Mouse (Mus musculus) layer of hippocampus, postnatal 36 days (tissue): ENCODE measurements around the gene Myh7. TPM values are rescaled to one million over a fixed set of nuclear protein-coding genes. Genes with fewer than 3 reads are reported as not detected.
"Not testable (repeated sequence)": the region's sequence is repeated elsewhere in the genome, so short reads cannot be mapped to it uniquely, and the experiment has no call there.

Source experiments
- DNase-seq, 2 experiments: peaks; one replicate each; pipeline ENCODE4 v3.0.0; 2022
- total RNA-seq, 2 experiments: library from RNA; stranded (reverse); gene quantifications; 2 replicates each; pipeline ENCODE4 v1.2.3; 2021

Gene Myh7
- total RNA-seq, 2 experiments from 2014 or later: 7.9 to 9.2 TPM

DNA sequence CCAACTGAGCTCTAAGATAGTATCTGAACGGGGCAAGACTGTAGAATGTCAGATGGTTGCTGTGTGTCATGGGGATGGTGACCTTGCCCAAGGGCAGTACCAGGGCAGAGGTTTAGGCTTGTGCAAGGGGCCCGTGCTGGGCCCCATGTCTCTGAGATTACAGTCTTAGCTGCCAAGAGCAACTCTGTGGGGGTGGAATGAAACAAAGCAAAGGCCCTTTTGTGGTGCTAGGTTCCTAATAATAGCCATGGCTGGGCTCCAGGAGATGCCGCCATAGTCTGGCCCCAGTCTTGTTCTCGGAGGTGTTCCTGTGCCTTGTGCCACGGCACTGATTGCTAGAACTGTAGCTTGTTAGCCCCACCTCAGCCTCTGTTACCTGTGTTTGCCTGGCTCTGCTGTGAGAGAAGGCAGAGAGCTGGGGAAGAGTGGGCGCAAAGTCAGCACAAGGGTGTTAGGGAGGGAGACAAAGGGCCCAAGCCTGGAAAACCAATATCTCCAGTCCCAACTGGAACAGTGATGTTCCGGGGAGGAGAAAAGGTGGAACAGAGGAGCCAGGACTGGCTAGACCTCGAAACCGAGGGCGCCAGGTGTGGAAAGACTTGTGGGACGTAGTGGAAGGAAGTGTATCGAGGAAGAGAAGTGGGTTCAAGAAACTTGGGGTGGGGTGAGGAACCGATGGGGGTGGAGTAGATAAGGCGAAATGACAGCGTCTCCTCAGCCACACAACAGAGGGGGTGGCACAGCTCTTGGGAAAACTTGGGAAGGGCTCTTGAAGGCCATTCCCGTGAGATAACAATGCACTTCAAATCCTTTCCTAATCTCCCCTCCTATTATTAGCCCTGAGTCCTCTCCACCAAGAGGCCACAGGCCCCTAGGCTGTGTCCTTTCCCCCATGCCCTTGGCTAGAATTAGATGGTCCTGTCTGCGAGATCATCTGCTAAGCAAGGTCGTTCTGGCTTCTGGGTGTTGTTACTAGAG, 9.7 kb upstream of the Myh7 start:
- DNase-seq: no peak

DNA sequence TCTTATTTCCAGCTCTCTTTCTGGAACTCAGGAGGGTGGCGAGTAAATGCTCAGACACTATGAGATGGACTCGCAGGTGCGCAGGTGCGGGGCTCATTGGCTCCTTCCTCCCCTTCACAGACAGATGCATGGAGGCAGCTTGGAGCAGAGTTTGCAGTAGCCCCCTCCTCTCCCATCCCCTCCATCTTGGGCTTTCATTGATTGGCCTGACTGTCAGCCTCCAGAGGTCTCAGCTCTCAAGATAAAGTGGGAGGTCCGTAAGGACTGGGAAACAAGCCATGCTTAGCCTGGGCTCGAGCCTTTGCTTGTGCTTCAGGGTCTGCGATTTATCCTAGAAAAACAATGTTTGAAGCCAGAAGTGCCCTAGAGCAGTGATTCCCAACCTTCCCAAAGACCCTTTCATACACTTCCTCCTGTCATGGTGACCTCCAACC, 8.3 kb upstream of the Myh7 start:
- no peak for DNase-seq

DNA sequence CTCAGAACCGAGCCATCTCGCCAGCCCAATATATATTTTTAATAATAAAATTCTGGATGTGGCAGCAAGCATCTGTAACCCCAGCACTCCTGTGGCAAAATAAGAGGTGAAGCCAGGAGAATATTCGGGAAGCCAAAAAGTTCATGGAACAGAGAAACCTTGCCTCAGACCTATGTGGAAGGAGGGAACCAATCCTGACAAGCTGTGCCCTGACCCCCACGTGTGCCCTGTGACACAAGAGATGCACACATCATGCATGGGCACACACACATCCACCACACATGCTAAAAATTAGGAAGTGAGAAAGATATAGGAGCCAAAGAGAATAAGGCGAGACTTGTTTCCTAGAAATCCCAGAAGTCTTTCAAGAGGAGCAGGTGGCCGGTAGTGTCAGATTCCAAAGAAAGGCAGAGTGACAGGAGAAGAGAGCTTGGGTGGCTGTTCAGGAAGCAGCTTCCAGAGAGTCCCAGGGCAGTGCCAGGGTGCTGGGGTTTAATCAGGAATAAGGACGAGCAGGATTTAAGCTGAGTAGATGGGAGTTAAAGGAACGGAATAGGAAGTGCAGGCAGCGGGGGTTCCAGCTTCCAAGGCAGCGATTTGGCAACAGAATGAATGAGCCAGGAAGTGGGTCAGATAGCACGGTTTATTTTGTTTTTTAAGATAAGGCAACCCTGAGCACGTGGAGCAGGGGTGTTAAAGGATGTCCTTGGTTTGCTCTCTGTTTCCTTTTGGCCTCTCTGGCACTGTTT, 7.7 kb upstream of the Myh7 start:
- no peak for DNase-seq

DNA sequence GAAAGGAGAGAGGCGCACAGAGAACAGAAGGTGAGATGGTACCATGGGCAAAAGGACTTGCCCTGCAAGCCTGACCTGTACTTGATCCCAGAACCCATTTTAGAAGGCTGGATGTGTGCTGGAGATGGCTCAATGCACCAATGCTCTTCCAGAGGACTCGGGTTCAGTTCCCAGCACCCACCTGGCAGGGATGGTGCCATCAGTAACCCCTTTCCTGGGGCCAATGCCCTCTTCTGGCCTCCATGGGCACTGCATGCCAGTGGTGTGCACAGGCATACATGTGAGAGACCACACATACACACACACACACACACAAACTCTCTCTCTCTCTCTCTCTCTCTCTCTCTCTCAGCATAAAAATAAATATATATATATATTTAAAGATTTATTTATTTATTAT, 7.0 kb upstream of the Myh7 start:
- no peak for DNase-seq

DNA sequence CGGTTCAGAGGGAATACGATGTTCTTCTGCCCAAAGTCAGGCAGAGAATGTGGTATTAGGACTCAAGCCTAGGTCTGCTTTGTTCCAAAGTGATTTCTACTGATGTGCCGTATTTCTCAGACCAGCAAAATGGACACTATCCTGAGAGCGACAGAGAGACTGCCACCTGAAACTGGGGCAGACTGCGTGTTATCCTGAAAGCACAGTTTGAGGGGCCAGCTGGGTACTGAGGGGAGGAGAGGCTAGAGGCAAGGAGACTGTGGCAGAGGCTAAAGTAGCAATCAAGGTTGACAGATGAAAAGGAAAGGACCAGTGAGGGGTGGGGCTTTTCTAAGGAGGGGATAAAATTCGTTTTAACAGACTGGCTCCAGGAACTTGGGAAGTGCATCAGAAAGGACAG, 6.4 kb upstream of the Myh7 start:
- no peak for DNase-seq

DNA sequence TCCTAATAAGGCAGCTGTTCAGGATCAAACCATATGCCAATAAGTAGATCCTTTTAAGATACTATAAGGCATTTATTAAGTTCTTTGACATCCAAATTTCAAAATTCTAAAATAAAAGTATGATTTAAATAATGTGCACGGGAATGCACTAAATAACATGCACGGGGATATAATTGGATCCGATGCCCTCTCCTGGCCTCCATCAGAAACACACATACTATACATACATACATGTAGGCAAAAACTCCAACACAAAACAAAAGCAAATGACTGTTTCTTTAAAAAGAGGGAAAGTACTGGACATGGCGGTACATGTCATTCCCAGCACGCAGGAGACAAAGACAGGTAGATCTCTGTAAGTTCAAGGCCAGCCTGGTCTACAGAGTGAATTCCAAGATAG, 5.4 kb upstream of the Myh7 start:
- DNase-seq: not testable (repeated sequence)

DNA sequence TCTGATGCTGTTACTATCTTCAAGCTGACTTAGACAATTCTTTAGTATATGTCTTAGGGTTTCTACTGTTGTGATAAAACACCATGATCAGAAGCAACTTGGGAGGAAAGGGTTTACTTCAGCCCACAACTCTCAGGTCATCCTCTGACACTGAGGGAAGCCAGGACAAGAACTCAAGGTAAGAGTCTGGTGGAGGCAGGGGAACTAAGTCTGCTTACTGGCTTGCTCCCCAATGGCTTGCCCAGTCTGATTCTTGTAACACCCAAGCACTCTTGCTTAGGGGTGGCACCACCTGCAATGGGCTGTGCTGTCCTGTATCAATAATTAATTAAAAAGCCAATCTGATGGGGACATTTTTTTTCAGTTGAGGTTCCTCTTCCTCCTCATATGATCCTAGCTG, 4.3 kb upstream of the Myh7 start:
- DNase-seq: no peak

DNA sequence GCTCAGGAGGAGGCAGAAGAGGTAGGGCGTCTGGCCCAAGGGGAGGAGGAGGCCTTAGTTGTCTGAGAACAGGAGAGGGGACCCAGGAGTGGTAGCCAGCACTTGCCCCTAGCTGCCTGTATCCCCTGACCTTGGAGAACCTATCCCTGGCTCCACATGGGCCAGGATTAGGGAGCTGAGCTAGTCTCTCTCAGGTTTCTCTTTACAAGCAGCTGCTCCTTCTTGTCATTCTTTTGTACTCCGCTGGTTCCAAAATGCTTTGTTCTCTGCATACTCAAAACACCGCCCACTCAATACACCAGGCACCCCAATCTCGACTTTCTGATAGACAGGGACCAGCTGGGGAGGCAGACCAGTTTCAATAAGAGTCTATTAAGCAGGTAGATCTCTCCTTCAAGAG, 2.9 kb upstream of the Myh7 start:
- no peak for DNase-seq

DNA sequence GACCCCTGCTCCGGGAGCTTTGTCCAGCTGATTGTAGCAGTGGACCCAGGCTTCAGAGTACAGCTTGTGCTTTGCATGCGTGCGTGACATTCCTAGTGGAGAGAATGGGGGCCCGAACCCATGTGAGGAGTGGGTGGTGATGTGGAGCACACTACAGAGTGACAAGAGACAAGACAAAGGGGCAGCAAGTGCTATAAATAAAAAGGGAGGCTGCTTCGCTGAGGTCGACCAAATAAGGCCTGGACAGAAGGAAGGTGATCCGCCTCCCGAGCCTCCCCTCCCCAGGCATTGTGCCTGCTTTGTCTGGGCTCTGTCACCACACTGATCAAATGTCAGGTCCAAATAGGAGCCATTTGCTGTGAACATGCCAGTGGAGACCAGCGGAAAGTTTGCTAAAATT, 2.4 kb upstream of the Myh7 start:
- DNase-seq: no peak

DNA sequence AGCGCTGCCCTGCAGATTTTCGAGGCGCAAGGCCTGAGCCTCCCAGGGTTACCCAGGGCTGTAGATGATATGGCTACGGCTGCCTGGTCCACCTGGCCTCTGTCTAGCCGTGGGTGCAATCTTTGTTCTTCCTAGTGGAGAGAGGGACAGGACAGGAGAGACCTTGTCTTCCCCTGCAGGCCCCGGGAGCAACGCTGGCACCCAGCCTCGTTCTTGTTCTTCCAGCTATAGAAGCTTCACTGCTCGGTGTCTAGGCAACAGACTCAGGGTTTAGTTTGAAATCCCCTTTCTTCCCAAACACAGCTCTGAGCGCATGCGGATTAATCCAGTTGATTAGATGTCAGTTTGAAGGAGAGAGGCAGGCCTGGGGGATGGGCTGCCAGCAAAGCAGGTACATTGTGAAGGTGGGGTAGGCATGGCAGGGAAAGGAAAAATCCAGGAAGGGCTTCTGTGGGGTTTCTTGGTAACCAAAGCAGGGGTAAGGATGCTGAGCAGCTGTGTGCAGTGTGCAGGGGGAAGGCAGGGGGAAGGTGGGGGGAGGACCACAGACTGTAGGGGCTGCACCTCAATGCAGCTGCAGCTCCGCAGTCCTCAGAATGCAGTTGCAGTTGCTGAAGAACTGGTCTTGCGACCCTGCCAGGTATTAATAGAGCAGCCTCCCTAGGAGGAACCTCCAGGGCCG, 1.2 kb upstream of the Myh7 start:
- DNase-seq: peak; percentile 54 to 58

DNA sequence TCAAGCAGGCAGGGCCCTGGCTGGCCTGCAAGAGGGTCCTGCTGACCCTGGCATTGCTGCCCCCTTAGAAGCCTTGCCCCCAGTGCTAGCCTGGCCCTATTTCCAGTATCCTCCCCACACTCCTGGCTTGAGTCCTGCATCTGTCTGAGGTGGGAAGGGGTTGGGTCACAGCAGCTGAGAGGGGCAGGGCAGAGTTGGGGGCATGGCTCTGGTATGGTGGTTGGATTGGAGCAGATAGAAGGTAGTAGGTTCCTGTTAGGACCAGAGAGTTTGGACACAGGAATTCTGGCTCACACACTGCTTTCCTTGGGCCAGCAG, 402 bp upstream of the Myh7 start:
- no peak for DNase-seq

DNA sequence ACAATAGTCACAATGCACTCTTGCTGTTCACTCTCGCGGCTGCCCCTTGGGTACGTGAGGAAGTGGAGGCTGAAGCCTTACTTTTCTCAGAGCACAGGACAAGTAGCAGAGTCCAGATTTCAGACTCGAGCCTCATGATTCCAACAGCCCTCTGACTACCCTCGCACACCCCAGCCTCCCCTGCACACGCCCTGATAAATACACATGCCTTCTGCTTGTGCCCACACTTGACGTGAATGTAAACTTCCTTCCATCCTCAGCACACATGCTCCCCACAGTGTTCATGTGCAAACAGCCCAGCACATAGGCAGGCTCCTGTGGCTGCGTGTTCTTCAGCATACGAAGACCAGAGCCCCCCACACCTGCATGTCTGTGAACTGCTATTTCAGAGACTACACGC, 790 bp downstream of the Myh7 start:
- DNase-seq: no peak

DNA sequence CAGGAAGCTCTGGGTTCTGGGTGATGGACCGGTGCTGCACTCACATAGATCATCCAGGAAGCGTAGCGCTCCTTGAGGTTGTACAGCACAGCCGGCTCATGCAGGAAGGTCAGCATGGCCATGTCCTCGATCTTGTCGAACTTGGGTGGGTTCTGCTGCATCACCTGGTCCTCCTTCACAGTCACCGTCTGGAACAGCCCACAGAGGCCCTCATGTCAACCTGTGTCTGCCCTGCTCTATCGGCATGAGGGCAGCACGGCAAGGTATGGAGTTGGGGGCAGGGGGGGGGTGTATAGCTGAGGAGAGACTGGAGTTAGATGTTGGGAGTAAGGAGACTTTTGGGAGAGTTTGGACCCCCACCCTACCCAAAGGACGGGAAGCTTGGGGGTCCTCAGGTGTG, 2.2 kb downstream of the Myh7 start:
- no peak for DNase-seq

DNA sequence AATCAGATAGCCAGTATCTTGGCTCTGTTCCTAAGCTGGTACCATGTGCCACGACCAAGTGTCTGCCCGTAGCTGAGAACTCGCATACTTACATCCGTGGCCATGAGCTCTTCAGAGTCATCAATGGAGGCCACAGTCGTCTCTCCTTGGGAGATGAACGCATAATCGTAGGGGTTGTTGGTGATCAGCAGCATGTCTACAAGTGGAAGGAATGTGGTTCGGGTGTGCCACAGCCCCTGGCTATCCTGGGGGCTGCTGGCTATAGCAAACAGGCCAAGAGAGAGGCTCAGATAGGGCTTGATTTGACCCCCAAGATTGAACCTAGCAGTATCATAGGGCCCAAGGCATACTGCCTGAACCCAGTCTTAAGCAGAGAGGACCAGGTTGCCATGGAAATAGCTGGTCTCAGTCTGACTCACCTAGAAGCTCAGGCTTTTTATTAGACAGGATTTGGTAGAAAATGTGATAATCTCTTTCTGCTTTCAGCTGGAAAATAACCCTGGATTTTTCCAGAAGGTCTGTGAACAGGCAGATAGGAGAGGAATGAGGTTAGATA, 4.5 kb downstream of the Myh7 start:
- DNase-seq: no peak

DNA sequence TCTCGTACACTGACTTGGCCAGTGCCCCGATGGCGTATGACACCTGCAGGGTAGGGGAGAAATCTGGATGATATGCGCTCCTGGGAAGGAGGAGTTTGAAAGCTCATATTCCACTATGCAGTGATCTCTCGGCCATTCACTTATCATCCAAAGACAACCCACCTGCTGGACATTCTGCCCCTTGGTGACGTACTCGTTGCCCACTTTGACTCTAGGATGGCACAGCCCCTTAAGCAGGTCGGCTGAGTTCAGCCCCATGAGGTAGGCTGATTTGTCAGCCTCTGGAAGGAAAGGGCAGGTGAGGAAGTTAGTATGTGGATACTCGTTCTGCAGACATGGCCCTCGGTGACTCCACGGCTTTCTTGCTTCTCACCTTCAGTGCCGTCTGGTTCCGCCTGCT, 5.5 kb downstream of the Myh7 start:
- DNase-seq: no peak

DNA sequence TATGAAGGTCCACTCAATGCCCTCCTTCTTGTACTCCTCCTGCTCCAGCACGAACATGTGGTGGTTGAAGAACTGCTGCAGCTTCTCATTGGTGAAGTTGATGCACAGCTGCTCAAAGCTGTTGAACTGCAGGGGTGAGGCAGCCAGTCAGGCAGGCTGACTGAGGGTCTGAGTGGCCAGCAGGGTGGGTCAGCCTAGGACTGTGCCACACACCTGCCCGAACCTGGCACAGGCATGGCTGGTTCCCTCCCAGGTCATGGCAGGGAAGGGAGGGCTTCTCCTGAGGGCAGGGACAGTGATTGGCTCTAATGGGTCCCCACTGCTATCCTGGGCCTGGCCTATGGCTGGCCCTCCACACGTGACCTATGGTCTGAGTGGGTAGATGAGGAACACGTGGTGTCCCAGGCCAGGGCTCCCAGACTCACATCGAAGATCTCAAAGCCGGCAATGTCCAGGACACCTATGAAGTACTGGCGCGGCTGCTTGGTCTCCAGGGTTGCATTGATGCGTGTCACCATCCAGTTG, 6.0 kb downstream of the Myh7 start:
- DNase-seq: not testable (repeated sequence)

DNA sequence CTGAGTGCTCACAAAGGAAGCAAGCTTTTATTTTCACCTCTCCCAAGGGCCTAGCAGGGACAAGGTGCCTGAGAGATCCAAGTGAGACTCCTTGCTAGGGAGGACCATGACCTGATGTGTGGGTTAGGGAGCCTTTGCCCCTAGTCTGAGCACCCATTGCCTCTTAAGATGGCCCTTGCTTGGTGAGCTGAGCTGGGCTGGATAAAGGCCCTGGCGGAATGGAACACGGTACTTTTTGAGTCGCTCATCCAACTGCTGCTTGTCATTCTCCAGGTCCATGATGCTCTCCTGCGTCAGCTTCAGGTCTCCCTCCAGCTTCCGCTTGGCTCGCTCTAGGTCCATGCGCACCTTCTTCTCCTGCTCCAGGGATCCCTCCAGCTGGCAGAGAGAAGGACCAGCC, 12.5 kb downstream of the Myh7 start:
- no peak for DNase-seq

DNA sequence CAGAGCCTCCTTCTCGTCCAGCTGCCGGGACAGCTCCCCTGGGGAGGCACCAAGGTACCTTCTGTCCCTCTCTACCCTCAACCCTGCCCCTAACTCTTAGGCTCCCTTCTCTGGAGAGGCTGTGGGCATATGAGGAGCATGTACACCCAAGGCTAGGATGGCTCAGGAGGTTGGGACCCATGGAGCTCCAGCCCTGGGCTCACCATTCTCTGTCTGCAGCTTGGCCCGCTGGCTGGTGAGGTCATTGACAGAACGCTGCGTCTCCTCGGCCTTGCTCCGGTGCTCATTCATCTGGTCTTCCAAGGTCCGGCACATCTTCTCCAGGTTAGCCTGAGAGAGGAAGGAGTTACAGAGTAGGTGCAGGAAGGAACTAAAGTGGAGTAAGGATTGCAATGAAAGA, 15.8 kb downstream of the Myh7 start:
- DNase-seq: no peak

DNA sequence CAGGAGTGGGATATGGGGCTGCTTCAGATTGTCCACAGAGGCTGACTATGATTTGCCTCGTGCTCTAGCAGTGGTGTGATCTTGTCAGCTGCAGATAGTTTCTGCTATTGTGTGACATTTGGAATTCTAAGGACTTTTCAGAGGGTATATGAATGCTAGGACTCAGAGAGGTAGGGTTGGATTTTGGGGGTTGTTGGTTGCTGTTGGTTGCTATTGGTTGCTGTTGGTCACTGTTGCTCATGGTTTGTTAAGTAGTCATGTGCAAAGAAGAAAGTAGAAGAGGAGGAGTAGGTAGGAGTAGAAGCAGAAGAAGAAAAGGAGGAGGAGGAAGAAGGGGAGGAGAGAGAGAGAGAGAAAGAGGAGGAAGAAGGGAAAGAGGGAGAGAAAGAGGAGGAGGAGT, 17.8 kb downstream of the Myh7 start, which contains the start of gene Gm17428:
TSS of gene Gm17428 (plus strand) at position 301 of the 400 bp plus-strand sequence.
- no peak for DNase-seq

DNA sequence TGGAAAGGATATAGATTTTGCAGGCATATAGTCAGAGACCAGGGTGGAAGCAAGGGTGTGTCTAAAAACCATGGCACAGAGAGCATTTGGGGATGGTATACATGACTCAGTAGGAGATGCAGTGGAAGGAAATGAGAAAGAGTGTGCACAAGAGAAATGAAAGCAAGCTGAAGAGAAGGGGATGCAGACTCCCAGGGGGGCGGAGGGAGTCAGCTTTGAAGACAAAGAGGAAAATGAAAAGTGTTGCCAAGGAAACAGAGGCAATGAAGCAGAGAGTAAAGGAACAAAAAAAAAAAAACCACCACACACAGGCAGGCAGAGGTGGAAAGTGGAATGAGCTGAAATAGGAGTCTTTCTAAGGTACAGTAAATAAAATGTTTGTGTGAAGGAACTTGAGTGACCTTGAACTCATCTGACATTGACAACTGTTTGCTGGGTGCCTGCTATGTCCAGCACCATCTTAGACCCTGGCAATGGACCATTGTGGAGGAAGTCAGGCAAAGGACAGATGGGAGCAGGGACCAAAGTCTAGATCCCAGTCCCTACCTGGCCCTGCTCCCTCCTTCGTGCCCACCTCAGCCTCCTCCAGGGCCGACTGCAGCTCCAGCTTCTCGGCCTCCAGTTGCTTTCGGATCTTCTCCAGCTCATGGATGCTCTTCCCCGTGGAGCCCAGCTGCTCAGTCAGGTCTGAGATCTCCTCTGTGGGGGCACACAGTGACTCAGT, 20.2 kb downstream of the Myh7 start:
- no peak for DNase-seq

DNA sequence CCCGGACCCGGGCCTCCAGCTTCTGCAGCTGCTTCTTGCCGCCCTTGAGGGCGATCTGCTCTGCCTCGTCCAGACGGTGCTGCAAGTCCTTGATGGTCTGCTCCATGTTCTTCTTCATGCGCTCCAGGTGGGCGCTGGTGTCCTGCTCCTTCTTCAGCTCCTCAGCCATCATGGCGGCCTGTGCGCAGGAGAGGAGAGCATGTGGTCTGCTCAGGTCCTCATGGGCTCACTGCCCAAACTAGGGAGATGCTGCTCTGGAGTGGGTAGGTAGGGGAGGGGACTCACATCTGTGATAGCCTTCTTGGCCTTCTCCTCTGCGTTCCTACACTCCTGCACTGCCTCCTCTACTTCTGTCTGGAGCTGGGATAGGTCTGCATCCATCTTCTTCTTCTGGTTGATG, 21.6 kb downstream of the Myh7 start:
- not testable (repeated sequence) for DNase-seq

DNA sequence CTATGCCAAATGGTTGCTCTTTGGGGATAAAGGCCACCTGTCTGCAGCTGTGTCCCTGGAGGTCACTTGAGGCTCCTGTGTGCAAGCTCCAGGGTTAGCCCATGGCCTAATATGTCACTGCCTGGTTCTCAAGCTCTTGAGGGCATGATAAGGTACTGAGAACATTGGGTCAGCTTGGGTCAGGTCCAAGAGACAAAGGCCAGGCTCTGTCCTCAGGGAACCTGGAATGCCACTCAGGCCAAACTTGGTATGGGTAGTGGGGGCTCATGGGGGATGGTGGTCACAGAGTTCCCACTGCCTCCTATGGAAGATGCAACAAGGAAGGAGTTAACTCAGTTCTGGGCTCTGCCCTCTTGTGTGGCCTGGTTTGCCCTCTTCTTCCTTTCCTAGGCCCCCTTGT, 26.1 kb downstream of the Myh7 start:
- no peak for DNase-seq
